Mouse (Mus musculus) C2C12 (cell line): Measurements from ENCODE around the gene Utp14a.

Source experiments
- CEBPB ChIP-seq: IDR thresholded peaks from one replicate; pipeline ENCODE4 v1.6.1; 2011; ENCODE audit warnings: low read depth, mild to moderate bottlenecking, control low read depth, moderate library complexity
- CTCF ChIP-seq: IDR thresholded peaks from one replicate; pipeline ENCODE4 v1.5.1; 2011; ENCODE audit not compliant: control insufficient read depth, insufficient read depth, insufficient read length
- MAX ChIP-seq: IDR thresholded peaks from one replicate; pipeline ENCODE4 v1.6.1; 2011; ENCODE audit warnings: mild to moderate bottlenecking, control low read depth
- MYOG ChIP-seq: IDR thresholded peaks from one replicate; pipeline ENCODE4 v1.6.1; 2011; ENCODE audit not compliant: control insufficient read depth, insufficient read length; ENCODE audit errors: extremely low read depth
- USF1 ChIP-seq: IDR thresholded peaks from one replicate; pipeline ENCODE4 v1.6.1; 2011; ENCODE audit warnings: low read depth, mild to moderate bottlenecking, control low read depth, moderate library complexity

GRCm38 (mm10) chrX:48278103-48278502 lies 21.4 kb downstream of the Utp14a start:
- TF ChIP-seq CTCF (no peak), USF1 (no peak), MAX (no peak), CEBPB (no peak), MYOG (no peak)
